Mouse (Mus musculus) neural tube, embryonic 12.5 days (tissue): Measurements from ENCODE around the gene Prkag3. TPM values are rescaled to one million over a fixed set of nuclear protein-coding genes. Genes with fewer than 3 reads are reported as not detected.

Experiments used
- ATAC-seq: fragments of 200-750 bp; cut with Nextera tagmentation; 2 replicates; pipeline ENCODE4 v1.8.0; 2017; ENCODE audit warnings: low read depth, mild to moderate bottlenecking, moderate TSS enrichment, moderate library complexity; ENCODE audit not compliant: low FRiP score
- H3K27ac ChIP-seq: fragments of 300-500 bp; sonication (generic); 2 replicates; pipeline ENCODE4 v1.5.1; 2016
- H3K27me3 ChIP-seq: fragments of 300-500 bp; sonication (generic); replicated peaks from 2 replicates; pipeline ENCODE4 v1.6.1; 2016; ENCODE audit warnings: mild to moderate bottlenecking
- H3K36me3 ChIP-seq: fragments of 300-500 bp; sonication (generic); 2 replicates; pipeline ENCODE4 v1.6.1; 2016; ENCODE audit warnings: mild to moderate bottlenecking
- H3K4me1 ChIP-seq: fragments of 300-500 bp; sonication (generic); 2 replicates; pipeline ENCODE4 v1.6.1; 2016
- H3K4me2 ChIP-seq: fragments of 300-500 bp; sonication (generic); replicated peaks from 2 replicates; pipeline ENCODE4 v1.6.1; 2016; ENCODE audit warnings: mild to moderate bottlenecking
- H3K4me3 ChIP-seq: fragments of 300-500 bp; sonication (generic); 2 replicates; pipeline ENCODE4 v1.5.1; 2016
- H3K9ac ChIP-seq: fragments of 300-500 bp; sonication (generic); 2 replicates; pipeline ENCODE4 v1.6.1; 2016; ENCODE audit warnings: mild to moderate bottlenecking
- H3K9me3 ChIP-seq: fragments of 300-500 bp; sonication (generic); 2 replicates; pipeline ENCODE4 v1.6.1; 2016; ENCODE audit warnings: mild to moderate bottlenecking
- WGBS: fragments of 180-500 bp; shearing (Covaris S2); methylation state at CpG from one replicate; pipeline ENCODE4 v1.1.7; 2016; 5-methylcytosine and 5-hydroxymethylcytosine counted together
- polyA plus RNA-seq: library from polyadenylated mRNA; unstranded; fragments of >200 nt; fragmentation: Nextera tagmentation; extraction: Ambion mirVana; gene quantifications from 2 replicates; pipeline ENCODE4 v1.2.1, GENCODE M21; 2016

Prkag3 gene
- polyA plus RNA-seq, 1 experiment from 2014 or later, result 0.10 TPM

DNA sequence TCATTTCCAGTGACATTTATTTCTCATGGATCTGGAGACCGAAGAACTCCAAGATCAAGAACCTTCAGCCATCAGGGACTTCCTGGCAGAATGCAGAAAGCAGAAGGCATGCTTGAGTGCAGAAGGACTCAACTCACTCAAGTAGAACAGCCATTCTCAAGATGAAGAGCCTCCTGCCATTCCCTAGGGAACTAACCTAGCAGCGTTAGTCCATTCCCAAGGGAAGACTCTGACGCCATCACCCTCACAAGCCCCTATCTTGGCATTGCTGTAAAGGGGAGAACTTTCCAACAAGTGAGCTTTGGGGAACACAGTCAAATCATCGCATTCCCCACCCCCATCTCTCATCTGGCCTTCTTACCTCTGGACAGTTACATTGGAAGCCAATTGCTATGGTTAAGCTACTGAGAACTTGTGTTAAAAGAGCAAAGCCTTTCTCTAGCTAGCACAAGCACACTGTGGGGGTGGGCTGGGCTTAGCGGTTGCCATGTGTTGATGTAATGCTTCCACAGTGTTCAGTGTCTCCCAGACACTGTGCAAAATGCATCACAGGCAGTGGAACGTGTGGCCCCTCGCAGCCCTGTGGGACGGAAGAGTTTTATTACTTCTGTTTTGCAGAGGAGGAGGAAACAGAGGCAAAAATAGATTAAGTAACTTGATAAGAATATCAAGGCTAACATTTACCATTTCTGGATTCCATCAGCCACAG is 4.4 kb upstream of the Prkag3 start:
- WGBS, result 83% methylated on average over 8 of the region's 8 CpGs
- Histone ChIP-seq H3K27ac (no peak overlapping the region), H3K4me2 (no peak overlapping the region), H3K27me3 (peaks cover 11% of the 10 kb centered on the region), H3K4me3 (no peak overlapping the region), H3K36me3 (no peaks in the 10 kb centered on the region), H3K4me1 (peaks cover 8% of the 10 kb centered on the region), H3K9me3 (no peaks in the 10 kb centered on the region), H3K9ac (no peak overlapping the region)
- no peak for ATAC-seq

- Histone ChIP-seq H3K27ac (no peak overlapping the region), H3K4me2 (no peak overlapping the region), H3K27me3 (peaks cover 12% of the 10 kb centered on the region), H3K9ac (no peak overlapping the region), H3K4me3 (no peak overlapping the region), H3K4me1 (peaks cover 8% of the 10 kb centered on the region), H3K9me3 (no peaks in the 10 kb centered on the region), H3K36me3 (no peaks in the 10 kb centered on the region)
- ATAC-seq, result no peak
- WGBS, result 91% methylated on average over 3 of the region's 3 CpGs
These were observed 3.8 kb upstream of the Prkag3 start for GRCm38 (mm10) chr1:74752833-74753232.

DNA sequence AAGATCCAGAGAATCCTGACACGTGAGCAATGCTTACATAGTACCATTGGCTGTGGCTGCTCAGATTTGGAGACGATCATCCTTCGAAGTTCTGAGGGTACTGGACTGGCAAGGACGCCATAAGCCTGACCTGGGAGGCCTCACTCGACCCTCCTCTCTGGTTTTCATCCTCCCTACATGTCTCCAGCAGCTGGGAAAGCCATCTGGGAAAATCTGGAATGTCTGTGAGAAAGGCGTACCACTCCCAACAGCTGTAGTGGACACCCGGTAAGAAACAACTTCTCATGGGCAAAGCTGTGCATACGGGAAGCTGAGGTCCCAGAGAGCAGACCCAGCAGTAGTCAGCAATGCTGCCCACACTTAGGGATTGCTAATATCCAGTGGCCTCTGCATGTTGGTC is 3.1 kb upstream of the Prkag3 start:
- H3K27ac ChIP-seq, result no peak overlapping the region

GRCm38 (mm10) chr1:74750683-74751082 is 1.7 kb upstream of the Prkag3 start:
- 86% methylated on average over 4 of the region's 4 CpGs for WGBS
- Histone ChIP-seq H3K4me1 (peaks cover 8% of the 10 kb centered on the region), H3K27me3 (peaks cover 12% of the 10 kb centered on the region), H3K4me2 (no peak overlapping the region), H3K9ac (no peak overlapping the region), H3K27ac (no peak overlapping the region), H3K9me3 (no peaks in the 10 kb centered on the region), H3K4me3 (no peak overlapping the region), H3K36me3 (no peaks in the 10 kb centered on the region)
- ATAC-seq, result no peak

More for the DNA sequence above, 3.1 kb upstream of the Prkag3 start:
- no peak for ATAC-seq
- Histone ChIP-seq H3K27me3 (peaks cover 12% of the 10 kb centered on the region), H3K4me3 (no peak overlapping the region), H3K9ac (no peak overlapping the region), H3K36me3 (no peaks in the 10 kb centered on the region), H3K4me2 (no peak overlapping the region), H3K9me3 (no peaks in the 10 kb centered on the region), H3K4me1 (peaks cover 8% of the 10 kb centered on the region)
- 84% methylated on average over 8 of the region's 8 CpGs for WGBS

GRCm38 (mm10) chr1:74749301-74749700 is 280 bp upstream of the Prkag3 start:
- Histone ChIP-seq H3K27me3 (peaks cover 12% of the 10 kb centered on the region), H3K27ac (no peak overlapping the region), H3K4me3 (no peak overlapping the region), H3K4me1 (peaks cover 8% of the 10 kb centered on the region), H3K4me2 (no peak overlapping the region), H3K9ac (no peak overlapping the region), H3K9me3 (no peaks in the 10 kb centered on the region), H3K36me3 (no peaks in the 10 kb centered on the region)
- 71% methylated on average over 7 of the region's 7 CpGs for WGBS
- 0 out of 2 replicates have a peak, but pooled peaks have one; percentile 13 for ATAC-seq

GRCm38 (mm10) chr1:74747335-74747734 is 1.7 kb downstream of the Prkag3 start:
- Histone ChIP-seq H3K36me3 (no peaks in the 10 kb centered on the region), H3K27ac (no peak overlapping the region), H3K4me1 (peaks cover 8% of the 10 kb centered on the region), H3K4me2 (no peak overlapping the region), H3K4me3 (no peak overlapping the region), H3K9me3 (no peaks in the 10 kb centered on the region), H3K9ac (no peak overlapping the region), H3K27me3 (peaks cover 12% of the 10 kb centered on the region)
- 67% methylated on average over 5 of the region's 5 CpGs for WGBS
- no peak for ATAC-seq

DNA sequence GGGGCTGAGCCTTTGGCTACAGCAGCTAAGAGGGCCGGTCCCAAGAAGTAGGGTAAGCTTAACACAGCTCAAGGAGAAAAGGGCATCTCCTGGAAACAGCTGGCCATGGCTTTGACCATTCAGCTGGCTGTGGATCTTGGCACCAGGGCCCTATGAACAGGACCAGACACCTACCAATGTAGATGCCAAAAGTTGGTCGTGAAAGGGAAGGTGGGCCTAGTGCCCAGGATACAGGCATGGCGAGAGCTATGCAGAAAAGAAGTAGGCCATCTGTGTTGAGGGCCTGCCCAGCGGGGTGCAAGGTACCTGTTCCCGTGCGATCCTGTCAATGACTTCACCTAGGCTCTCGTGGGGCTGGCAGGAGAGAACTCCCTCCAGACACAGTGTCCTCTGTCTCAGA is 8.2 kb downstream of the Prkag3 start:
- Histone ChIP-seq H3K9me3 (no peaks in the 10 kb centered on the region), H3K27me3 (no peaks in the 10 kb centered on the region), H3K4me2 (no peak overlapping the region), H3K36me3 (no peaks in the 10 kb centered on the region), H3K9ac (no peak overlapping the region), H3K4me1 (no peaks in the 10 kb centered on the region), H3K4me3 (no peak overlapping the region), H3K27ac (no peak overlapping the region)
- ATAC-seq, result no peak
- 79% methylated on average over 7 of the region's 7 CpGs for WGBS

DNA sequence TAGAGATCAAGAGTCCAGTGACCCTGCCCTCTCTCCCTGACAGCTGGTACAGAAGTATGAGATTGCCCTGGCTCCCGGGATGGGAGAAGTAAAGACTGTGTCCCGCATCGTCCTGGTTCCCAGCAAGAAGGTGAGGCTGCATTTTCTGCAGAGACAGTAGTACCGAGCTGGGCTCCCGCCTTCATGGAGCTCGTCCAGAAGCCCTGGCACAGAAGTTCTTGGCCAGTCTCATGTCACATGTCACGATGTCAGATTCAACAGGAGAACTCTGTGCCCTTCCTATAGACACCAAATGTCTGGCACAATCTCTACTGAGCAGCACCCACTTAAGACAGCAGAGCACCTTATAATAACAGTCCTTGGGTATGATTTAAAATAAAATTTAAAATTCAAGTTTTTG is 11.5 kb downstream of the Prkag3 start:
- Histone ChIP-seq H3K27ac (no peak overlapping the region), H3K4me1 (no peaks in the 10 kb centered on the region), H3K4me3 (no peak overlapping the region), H3K27me3 (no peaks in the 10 kb centered on the region), H3K9me3 (no peaks in the 10 kb centered on the region), H3K4me2 (no peak overlapping the region), H3K36me3 (no peaks in the 10 kb centered on the region), H3K9ac (no peak overlapping the region)
- WGBS, result 89% methylated on average over 7 of the region's 7 CpGs
- no peak for ATAC-seq

DNA sequence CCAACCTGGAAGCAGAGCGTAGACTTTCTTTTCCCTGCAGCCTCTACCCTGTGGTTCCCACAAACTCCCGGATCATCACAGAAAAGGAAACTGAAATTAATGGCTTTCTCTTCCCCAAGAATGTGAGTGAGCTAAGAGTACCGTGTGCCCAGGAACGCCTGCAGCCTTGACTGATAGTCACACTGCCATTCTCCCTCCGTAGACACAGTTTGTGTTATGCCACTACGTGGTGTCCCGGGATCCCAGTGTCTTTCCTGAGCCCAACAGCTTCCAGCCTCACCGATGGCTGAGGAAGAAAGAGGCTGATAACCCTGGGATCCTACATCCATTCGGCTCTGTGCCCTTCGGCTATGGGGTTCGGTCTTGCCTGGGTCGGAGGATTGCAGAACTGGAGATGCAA is 12.0 kb downstream of the Prkag3 start:
- Histone ChIP-seq H3K27me3 (no peaks in the 10 kb centered on the region), H3K4me3 (no peak overlapping the region), H3K9ac (no peak overlapping the region), H3K4me2 (no peak overlapping the region), H3K4me1 (no peaks in the 10 kb centered on the region), H3K9me3 (no peaks in the 10 kb centered on the region), H3K36me3 (no peaks in the 10 kb centered on the region), H3K27ac (no peak overlapping the region)
- 92% methylated on average over 12 of the region's 12 CpGs for WGBS
- ATAC-seq, result no peak

DNA sequence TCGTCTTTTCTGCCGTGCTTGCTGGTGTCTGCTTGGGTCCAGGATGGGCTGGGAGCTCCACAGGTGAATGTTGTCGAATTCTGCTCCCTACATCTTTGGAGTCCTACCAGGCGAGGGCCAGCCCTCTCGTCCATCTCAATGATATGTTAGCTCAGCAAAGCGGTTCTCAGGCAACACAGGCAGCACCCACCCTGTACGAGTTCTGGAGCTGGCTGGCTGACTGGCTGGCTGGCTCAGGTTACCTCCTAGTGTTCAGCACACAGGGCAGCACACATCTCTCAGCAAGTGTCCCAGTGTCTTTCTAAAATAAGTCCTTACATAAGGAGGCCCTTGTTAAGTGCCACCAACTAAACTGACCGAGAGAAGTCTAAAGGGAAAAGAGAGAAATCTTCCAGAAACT is 20.6 kb downstream of the Prkag3 start:
- ATAC-seq, result no peak
- Histone ChIP-seq H3K27me3 (no peaks in the 10 kb centered on the region), H3K4me2 (no peak overlapping the region), H3K36me3 (no peaks in the 10 kb centered on the region), H3K4me3 (no peak overlapping the region), H3K4me1 (no peaks in the 10 kb centered on the region), H3K27ac (no peak overlapping the region), H3K9me3 (no peaks in the 10 kb centered on the region), H3K9ac (no peak overlapping the region)
- WGBS, result 81% methylated on average over 8 of the region's 8 CpGs

DNA sequence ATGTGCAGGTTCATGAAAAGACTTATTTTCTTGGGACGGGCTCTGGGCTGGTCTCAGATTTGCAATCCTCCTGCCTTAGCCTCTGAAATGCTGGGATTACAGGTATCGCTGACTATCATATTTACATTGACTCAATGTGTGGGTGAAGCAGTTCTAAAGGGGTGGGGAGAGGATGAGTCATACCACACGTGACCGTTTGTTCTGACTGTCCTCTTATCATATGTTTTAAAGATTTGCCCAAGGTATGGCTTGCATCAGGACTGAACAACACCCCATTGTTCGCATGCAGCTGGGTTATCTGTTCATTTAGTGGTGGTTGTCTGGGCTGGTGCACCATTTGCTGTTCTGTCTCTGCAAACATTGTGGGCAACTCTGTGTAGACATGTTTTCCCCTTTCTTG is 22.3 kb downstream of the Prkag3 start:
- H3K4me1 ChIP-seq, result no peaks in the 10 kb centered on the region
- no peak for ATAC-seq
- H3K9me3 ChIP-seq, result no peaks in the 10 kb centered on the region
- no peaks in the 10 kb centered on the region for H3K36me3 ChIP-seq
- no peak overlapping the region for H3K4me3 ChIP-seq
- H3K4me2 ChIP-seq, result no peak overlapping the region
- no peak overlapping the region for H3K27ac ChIP-seq
- H3K27me3 ChIP-seq, result no peaks in the 10 kb centered on the region
- WGBS, result 84% methylated on average over 5 of the region's 5 CpGs
- no peak overlapping the region for H3K9ac ChIP-seq

- no peak overlapping the region for H3K4me2 ChIP-seq
- H3K9me3 ChIP-seq, result no peaks in the 10 kb centered on the region
- H3K27me3 ChIP-seq, result no peaks in the 10 kb centered on the region
- no peak overlapping the region for H3K4me3 ChIP-seq
- H3K27ac ChIP-seq, result no peak overlapping the region
- no peaks in the 10 kb centered on the region for H3K4me1 ChIP-seq
- no peaks in the 10 kb centered on the region for H3K36me3 ChIP-seq
- H3K9ac ChIP-seq, result no peak overlapping the region
- no peak for ATAC-seq
- 80% methylated on average over 5 of the region's 5 CpGs for WGBS
These were observed 22.9 kb downstream of the Prkag3 start for GRCm38 (mm10) chr1:74726114-74726513.

DNA sequence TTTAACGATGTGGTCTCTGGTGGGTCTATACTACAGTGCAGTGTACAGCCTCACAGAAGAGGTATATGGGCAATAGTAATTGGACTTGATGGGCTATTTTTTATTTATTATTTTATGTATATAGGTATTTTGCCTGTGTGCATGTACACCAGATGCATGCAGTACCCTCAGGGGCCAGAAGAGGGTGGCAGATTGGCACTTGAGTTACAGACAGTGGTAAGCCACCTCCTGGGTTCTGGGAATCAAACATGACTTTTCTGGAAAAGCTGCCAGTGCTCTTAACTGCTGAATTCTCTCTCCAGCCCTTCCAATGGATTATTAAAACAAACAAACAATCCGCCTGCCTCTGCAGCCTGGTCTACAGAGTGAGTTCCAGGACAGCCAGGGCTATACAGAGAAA is 25.3 kb downstream of the Prkag3 start:
- Histone ChIP-seq H3K27me3 (no peaks in the 10 kb centered on the region), H3K9me3 (no peaks in the 10 kb centered on the region), H3K36me3 (no peaks in the 10 kb centered on the region), H3K9ac (no peak overlapping the region), H3K4me3 (no peak overlapping the region), H3K4me1 (no peaks in the 10 kb centered on the region), H3K27ac (no peak overlapping the region), H3K4me2 (no peak overlapping the region)
- 76% methylated on average over 2 of the region's 2 CpGs for WGBS
- no peak for ATAC-seq
